Mouse (Mus musculus) bone marrow, adult 2 months (tissue): ENCODE measurements at regions not wholly inside any gene's neighbourhood (a gene's known extent, or its start where the extent isn't known, plus 50 kb on each side); places are given as distances from the start of the nearest gene placed in this dataset.

Source experiments
- H3K27ac ChIP-seq: fragments of 200-500 bp; 2 replicates; pipeline ENCODE4 v1.5.1; 2012; ENCODE audit warnings: low read depth, mild to moderate bottlenecking, control low read depth, inconsistent platforms, low read length; ENCODE audit not compliant: control insufficient read depth, poor library complexity, insufficient read depth
- H3K4me1 ChIP-seq: fragments of 200-500 bp; 2 replicates; pipeline ENCODE4 v1.6.1; 2011; ENCODE audit warnings: low read length; ENCODE audit not compliant: control insufficient read depth, insufficient read depth
- H3K4me3 ChIP-seq: fragments of 200-500 bp; replicated peaks from 2 replicates; pipeline ENCODE3; 2011; ENCODE audit warnings: mild to moderate bottlenecking, low read depth, low read length, control low read depth; ENCODE audit not compliant: control insufficient read depth
- CTCF ChIP-seq: fragments of 200-500 bp; IDR thresholded peaks from 2 replicates; pipeline ENCODE4 v1.5.1; 2011; ENCODE audit warnings: low read length, control low read depth; ENCODE audit not compliant: control insufficient read depth, insufficient read depth
- POLR2A ChIP-seq: fragments of 200-500 bp; IDR thresholded peaks from 2 replicates; pipeline ENCODE4 v1.6.1; 2011; ENCODE audit warnings: low read depth, mild to moderate bottlenecking, control low read depth, low read length, borderline replicate concordance; ENCODE audit not compliant: control insufficient read depth
- WGBS: fragments of 180-500 bp; shearing (Covaris S2); methylation state at CpG from one replicate; pipeline ENCODE4 v1.1.7; 2018; 5-methylcytosine and 5-hydroxymethylcytosine counted together

- TF ChIP-seq POLR2A (no peak), CTCF (no peak)
- Histone ChIP-seq H3K4me1 (peaks cover 3% of the 10 kb centered on the region; the same call in 1 of the 2 replicates), H3K27ac (no peak overlapping the region), H3K4me3 (no peak overlapping the region)
- WGBS: 76% methylated on average over 3 of the region's 3 CpGs
Measured at GRCm38 (mm10) chr6:82844432-82844831, 70.2 kb upstream of the Hk2 start.

- Histone ChIP-seq H3K4me1 (peaks cover 3% of the 10 kb centered on the region; the same call in 1 of the 2 replicates), H3K4me3 (no peak overlapping the region), H3K27ac (no peak overlapping the region)
- 28% methylated on average over 4 of the region's 4 CpGs for WGBS
- no peak for TF ChIP-seq POLR2A
- TF ChIP-seq CTCF: no peak
Measured at GRCm38 (mm10) chr6:82843881-82844280, 69.6 kb upstream of the Hk2 start.

GRCm38 (mm10) chr6:82837246-82837645 lies 63.0 kb upstream of the Hk2 start:
- 82% methylated on average over 9 of the region's 9 CpGs for WGBS
- no peak overlapping the region for H3K4me3 ChIP-seq
- TF ChIP-seq CTCF (no peak), POLR2A (no peak)
- H3K4me1 ChIP-seq: no peaks in the 10 kb centered on the region
- H3K27ac ChIP-seq: no peak overlapping the region

- WGBS: 58% methylated on average over 11 of the region's 11 CpGs
- H3K4me3 ChIP-seq: no peak overlapping the region
- no peaks in the 10 kb centered on the region for H3K4me1 ChIP-seq
- no peak for TF ChIP-seq CTCF
- TF ChIP-seq POLR2A: no peak
- H3K27ac ChIP-seq: peak overlapping the region; percentile 3; the same call in 1 of the 2 replicates
Measured at GRCm38 (mm10) chr6:82835222-82836064, 61.2 kb upstream of the Hk2 start.

GRCm38 (mm10) chr6:82833867-82834266 lies 59.6 kb upstream of the Hk2 start:
- H3K4me1 ChIP-seq: no peaks in the 10 kb centered on the region
- WGBS: 74% methylated on average over 6 of the region's 6 CpGs
- no peak overlapping the region for H3K27ac ChIP-seq
- H3K4me3 ChIP-seq: no peak overlapping the region
- no peak for TF ChIP-seq CTCF
- no peak for TF ChIP-seq POLR2A

GRCm38 (mm10) chr6:82831211-82831610 lies 57.0 kb upstream of the Hk2 start:
- no peaks in the 10 kb centered on the region for H3K4me1 ChIP-seq
- no peak overlapping the region for H3K27ac ChIP-seq
- no peak overlapping the region for H3K4me3 ChIP-seq
- TF ChIP-seq CTCF (no peak), POLR2A (no peak)
- 26% methylated on average over 1 of the region's 1 CpGs for WGBS

GRCm38 (mm10) chr6:82824684-82825083 lies 50.4 kb upstream of the Hk2 start:
- TF ChIP-seq POLR2A: no peak
- WGBS: 58% methylated on average over 3 of the region's 3 CpGs
- Histone ChIP-seq H3K4me1 (peaks cover 7% of the 10 kb centered on the region), H3K4me3 (no peak overlapping the region), H3K27ac (no peak overlapping the region)

GRCm38 (mm10) chr6:82824240-82824639 lies 50.0 kb upstream of the Hk2 start:
- peaks cover 7% of the 10 kb centered on the region for H3K4me1 ChIP-seq
- WGBS: 6% methylated on average over 8 of the region's 8 CpGs
- peak overlapping the region; percentile 82 for H3K27ac ChIP-seq
- H3K4me3 ChIP-seq: peak overlapping the region; percentile 67
- TF ChIP-seq CTCF (no peak), POLR2A (no peak)
